Mouse (Mus musculus) adrenal gland, postnatal 4 days (tissue): ENCODE data around the gene Efcab14. TPM values are rescaled to one million over a fixed set of nuclear protein-coding genes. Genes with fewer than 3 reads are reported as not detected.

Source experiments
- DNase-seq, 2 experiments: peaks; one replicate each; pipeline ENCODE4 v3.0.0; 2021 to 2022; ENCODE audit warnings: low spot score in 2 of 2, mixed read lengths in 2 of 2
- total RNA-seq, 2 experiments: library from RNA; stranded (reverse); gene quantifications; 2 replicates each; pipeline ENCODE4 v1.2.3; 2021

Gene Efcab14
- total RNA-seq, 2 experiments from 2014 or later: 68.1 to 71.2 TPM

- DNase-seq: no peak
These were observed 37.5 kb downstream of the Efcab14 start for GRCm38 (mm10) chr4:115775056-115775455.

DNA sequence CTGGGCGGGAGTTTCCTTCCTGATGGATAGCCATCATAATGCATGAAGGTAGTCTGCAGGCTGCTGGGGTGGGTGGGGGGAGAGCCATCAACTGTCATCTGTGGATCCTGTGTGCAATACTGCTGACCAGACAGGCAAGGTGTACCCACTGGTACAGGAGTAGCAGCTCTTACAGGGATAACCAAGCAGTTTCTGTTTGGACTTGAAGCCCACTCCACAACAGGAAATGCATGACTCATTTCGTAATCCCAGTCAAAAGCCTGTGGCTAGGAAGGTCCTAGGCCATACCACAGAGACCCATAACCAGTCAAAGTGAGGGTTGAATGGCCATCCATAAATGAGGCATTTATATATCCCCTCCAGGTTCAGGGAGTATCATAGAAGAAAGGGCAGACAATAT lies 40.1 kb downstream of the Efcab14 start:
- DNase-seq: no peak

DNA sequence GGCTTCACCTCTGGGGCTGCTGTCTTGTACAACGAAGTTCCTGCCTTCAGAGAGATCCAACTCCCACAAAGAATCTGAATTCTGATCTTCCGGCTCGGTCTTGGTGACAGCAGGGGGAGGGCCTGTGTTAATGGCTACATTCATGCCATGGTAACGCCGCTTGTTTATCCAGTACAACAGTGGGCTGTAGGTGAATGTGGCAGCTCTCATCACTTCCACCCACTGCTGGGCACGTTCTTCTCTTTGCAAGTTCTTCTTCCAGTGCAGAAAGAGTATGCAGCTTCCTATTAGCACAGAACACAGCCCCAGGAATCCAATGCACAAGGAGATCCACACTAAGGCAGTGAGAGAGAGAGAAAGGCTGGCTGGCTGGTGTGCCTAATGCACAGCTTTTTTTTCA lies 42.7 kb downstream of the Efcab14 start:
- no peak for DNase-seq

- no peak for DNase-seq
These were observed 43.4 kb downstream of the Efcab14 start, which contains the start of gene Tex38 for GRCm38 (mm10) chr4:115780918-115781317. Gene Tex38, minus strand, starts transcription at chr4:115781018.

- no peak for DNase-seq
These were observed 44.7 kb downstream of the Efcab14 start for GRCm38 (mm10) chr4:115782026-115782805.

DNA sequence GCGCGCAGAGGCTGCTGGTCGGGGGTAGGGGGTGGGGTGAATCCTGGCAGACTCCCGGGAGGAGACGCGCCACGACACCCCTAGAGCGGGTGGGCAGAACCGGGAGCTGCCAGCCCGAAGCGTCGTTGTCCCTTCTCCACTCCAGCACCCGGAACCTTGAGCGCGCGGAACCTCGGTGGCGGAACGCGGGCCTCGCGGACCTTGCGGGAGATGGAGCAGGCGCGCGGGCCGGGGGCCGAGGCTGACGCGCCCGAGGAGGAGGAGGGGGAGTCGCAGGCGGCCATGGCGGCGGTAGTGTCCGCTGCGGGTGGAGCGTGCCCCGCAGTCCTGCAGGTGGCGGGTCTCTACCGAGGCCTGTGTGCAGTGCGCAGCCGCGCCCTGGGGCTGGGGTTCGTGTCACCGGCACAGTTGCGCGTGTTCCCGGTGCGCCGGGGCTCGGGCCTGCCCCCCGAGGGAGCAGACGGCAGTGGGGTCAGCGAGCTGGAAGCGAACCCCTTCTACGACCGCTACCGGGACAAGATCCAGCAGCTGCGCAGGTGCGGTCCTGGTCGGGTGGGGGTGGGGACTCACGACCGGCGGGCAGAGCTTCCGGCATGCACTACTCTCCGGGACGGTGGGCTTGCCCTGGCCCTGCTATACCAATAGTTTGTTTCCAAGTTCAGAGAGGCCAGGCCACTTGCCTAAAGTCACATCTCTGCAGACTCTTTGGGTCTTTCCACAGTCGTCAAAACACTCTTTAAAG lies 47.4 kb downstream of the Efcab14 start, which contains the start of gene Atpaf1:
Atpaf1 (plus strand) TSS at position 44 of the 742 bp plus-strand sequence.
- peak; percentile 58 to 66 for DNase-seq

DNA sequence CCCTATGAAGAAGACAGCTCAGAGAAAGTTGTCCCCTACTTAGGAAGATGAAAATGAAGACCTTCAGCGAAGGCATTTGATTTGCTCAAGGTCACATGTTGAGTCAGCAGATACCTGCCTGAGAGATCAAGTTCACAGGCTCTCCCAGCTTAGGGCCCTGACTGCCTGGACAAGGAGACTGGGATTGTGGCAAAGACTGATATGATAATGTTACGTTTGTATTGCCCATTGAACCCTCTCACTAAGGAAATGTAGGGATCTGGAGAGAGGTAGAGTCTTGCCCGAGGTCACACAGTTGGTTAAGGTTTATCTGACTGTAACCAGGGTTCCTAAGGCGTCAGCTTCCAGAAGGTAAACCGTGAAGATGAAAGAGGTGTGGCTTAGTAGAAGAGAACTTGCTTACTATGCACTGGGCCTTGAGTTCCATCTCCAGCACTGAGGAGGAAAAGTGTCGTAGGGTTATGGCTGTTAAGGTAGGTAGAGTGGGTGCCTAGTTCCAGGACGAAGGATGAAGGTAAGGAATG lies 48.0 kb downstream of the Efcab14 start:
- DNase-seq: no peak

GRCm38 (mm10) chr4:115790864-115791263 lies 53.3 kb downstream of the Efcab14 start:
- DNase-seq: no peak

DNA sequence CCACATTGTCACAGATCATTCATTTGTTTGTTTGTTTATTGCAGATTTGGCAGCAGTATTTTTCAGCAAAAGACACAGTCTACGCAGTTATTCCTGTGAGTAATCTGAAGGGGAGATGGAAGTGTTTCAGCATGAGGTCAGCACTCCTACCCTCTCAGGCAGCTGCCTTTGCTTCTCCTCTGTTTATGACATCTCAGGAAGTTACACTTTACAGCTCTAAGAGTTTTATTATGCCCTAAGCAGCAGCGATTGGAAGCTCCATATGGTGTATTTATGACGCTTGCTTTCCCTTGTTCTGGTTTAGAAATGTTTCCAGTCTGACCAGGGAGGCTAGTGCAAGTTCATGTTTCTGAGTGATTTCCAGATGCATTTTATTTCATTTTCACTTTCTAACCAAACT lies 57.8 kb downstream of the Efcab14 start:
- no peak for DNase-seq

GRCm38 (mm10) chr4:115799981-115800380 lies 62.4 kb downstream of the Efcab14 start:
- DNase-seq: no peak

DNA sequence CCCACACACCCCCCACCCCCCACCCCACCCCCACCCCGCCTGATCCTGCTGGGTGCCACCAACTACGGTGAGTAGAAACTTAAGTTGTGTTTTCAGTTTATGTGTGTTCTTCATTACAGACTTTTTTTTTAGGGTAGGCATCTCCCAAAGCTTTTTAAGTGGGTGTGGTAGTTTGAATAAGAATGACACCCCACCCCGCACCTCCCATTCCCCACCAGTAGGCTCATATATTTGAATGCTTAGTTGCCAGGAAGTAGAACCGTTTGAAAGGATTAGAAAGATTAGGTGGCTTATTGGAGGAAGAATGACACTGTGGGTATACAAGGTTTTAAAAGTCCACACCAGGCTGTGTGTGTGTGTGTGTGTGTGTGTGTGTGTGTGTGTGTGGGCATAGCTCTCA lies 74.8 kb downstream of the Efcab14 start:
- DNase-seq: no peak

DNA sequence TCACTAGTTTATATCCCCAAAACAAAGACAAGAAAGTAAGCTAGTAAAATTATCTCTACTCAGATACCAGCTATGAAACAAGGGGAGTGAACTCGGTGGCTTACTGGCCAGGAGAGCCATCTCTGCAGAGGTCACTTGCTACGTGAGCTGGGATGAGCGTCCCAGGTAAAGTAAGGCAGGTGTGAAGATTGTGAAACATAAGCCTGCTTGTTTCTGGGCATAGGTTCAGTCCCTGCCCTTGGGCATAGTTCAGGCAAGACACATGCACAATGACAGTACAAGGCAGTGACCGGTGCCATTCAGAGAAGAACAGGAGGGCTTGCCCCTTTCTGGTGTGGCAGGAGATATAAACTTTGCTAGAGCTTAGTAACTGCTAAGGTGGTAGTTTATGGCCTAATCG lies 78.1 kb downstream of the Efcab14 start:
- no peak for DNase-seq

- DNase-seq: no peak
These were observed 82.7 kb downstream of the Efcab14 start for GRCm38 (mm10) chr4:115820199-115820598.

- DNase-seq: no peak
These were observed 83.4 kb downstream of the Efcab14 start for GRCm38 (mm10) chr4:115820944-115821343.

DNA sequence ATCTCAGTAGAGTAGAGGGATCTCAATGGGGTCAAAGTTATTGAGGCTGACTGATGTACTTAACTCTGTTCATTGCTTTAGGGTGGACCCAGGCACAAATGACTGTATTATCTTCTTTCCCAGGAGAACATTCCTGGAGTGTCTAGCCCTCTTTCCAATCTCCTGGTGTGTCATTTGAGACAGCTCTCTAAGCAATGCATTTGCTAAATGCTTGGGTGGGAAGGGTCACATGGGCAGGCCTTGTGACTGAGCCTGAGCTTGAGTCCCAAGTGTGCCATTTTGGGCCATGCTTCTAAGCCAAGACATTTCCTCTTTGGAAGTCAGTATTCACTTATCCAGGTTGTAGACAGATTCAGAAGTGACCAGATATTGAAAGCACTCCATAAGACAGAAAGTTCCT lies 83.9 kb downstream of the Efcab14 start:
- no peak for DNase-seq

DNA sequence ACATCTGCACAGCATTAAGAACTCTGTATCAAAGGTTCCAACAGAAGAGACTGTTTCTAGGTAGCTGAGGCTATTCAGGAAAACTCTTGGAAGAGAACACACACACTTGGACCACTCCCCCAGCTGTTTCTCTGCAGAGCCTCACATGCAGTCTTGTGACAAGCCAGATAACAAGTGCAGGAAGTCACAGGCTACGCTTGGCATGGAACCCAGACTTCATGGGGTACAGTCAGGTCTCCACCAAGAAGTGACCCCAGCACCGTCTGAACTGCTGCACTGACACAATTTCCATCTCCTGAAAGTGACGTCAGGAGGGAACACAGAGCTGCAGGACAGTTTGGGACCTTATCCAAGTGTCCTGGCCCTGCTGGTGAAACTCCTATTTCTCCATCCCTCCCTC lies 84.4 kb downstream of the Efcab14 start:
- no peak for DNase-seq

- no peak for DNase-seq
These were observed 86.6 kb downstream of the Efcab14 start for GRCm38 (mm10) chr4:115824178-115824577.

- no peak for DNase-seq
These were observed 87.7 kb downstream of the Efcab14 start for GRCm38 (mm10) chr4:115825271-115825670.
